Mouse (Mus musculus): ENCODE data around the gene Jag2.

GRCm38 (mm10) chr12:112866467-112867080 lies 63.0 kb downstream of the Jag2 start:
- TF ChIP-seq EP300 (IDR thresholded peaks at IDR 0.05; ENCODE audit: low read depth): no peak
- TF ChIP-seq CTCF (IDR thresholded peaks at IDR 0.05; ENCODE audit: low read depth): no peak

Measured in liver, postnatal 0 days (tissue).